Mouse (Mus musculus): ENCODE results near the gene Nim1k. TPM values are rescaled to one million over a fixed set of nuclear protein-coding genes. Genes with fewer than 3 reads are reported as not detected.
"Not testable (repeated sequence)": the region's sequence is repeated elsewhere in the genome, so short reads cannot be mapped to it uniquely, and the experiment has no call there.

The Nim1k gene
- total and polyA plus RNA-seq, 2 experiments from 2014 or later: 8.7 to 11.2 TPM

- peak overlapping the region; percentile 100 for H3K4me3 ChIP-seq (ENCODE audit: low read depth, low read length)
Observed at GRCm38 (mm10) chr13:119689709-119690038, 66.0 kb downstream of the Nim1k start.

DNA sequence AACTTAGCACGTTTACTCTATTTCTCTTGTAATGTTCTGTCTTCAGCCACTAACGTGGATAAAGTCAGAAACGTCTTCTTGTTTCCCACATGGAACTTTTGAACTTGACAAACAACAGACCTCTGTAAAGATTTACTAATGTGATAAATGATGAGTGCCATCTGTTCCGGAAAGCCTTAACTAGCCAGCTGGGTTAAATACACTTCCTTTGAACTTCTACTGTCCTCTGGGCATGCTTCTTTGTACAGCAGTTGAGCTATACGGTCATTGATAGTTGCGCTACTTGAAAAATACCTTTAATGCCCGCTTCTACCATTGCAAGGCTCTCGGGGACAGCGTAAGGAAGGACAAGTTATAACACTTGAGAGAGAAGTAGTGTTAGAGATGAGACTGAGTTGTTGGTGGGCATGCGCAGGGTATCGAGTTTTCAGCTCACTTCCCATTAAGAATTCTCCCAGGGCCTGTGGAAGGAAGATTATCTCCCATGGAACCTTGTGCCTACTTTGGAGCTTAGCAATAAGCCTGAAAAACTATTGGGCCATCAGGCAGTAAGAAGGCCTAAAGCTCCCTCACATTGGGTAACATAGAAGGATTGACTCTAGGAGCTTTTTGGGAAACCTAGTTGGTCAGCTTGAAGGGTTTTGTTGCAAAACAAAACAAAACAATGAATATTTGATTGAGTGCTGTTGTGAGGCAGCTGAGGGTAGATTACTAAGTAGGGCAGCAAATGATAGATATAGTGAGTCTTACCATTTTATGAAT is 71.1 kb downstream of the Nim1k start:
- WGBS: 88% methylated on average over 11 of the region's 11 CpGs
- peaks cover 10% of the 10 kb centered on the region; the same call in 1 of the 2 replicates for H3K4me1 ChIP-seq (ENCODE audit: insufficient read depth)
- no peak overlapping the region for H3K9ac ChIP-seq
- no peak for DNase-seq
- no peaks in the 10 kb centered on the region for H3K36me3 ChIP-seq (ENCODE audit: insufficient read depth)
- ATAC-seq: no peak
- no peak overlapping the region for H3K27ac ChIP-seq (ENCODE audit: low read depth, low read length)
- H3K9me3 ChIP-seq (ENCODE audit: low read length): no peaks in the 10 kb centered on the region
- H3K4me3 ChIP-seq (ENCODE audit: low read depth, low read length): no peak overlapping the region
- no peak for TF ChIP-seq CTCF (IDR thresholded peaks at IDR 0.05; ENCODE audit: low read depth)
- no peak overlapping the region for H3K4me2 ChIP-seq (ENCODE audit: low read depth)
- no peaks in the 10 kb centered on the region for H3K27me3 ChIP-seq (ENCODE audit: insufficient read depth, low read length)

More at GRCm38 (mm10) chr13:119689709-119690038, 66.0 kb downstream of the Nim1k start:
- peak overlapping the region; percentile 50 for H3K4me2 ChIP-seq (ENCODE audit: low read depth)
- ATAC-seq (no peak), DNase-seq (no peak)
- TF ChIP-seq CTCF (IDR thresholded peaks at IDR 0.05; ENCODE audit: low read depth): no peak
- H3K9ac ChIP-seq: 0 out of 2 replicates have a peak overlapping the region, but pooled peaks have one; percentile 25
- peak overlapping the region; percentile 67 for H3K27ac ChIP-seq (ENCODE audit: low read depth, low read length)
- no peaks in the 10 kb centered on the region for H3K36me3 ChIP-seq (ENCODE audit: insufficient read depth)
- no peaks in the 10 kb centered on the region for H3K9me3 ChIP-seq (ENCODE audit: low read length)
- under 1% methylated on average over 5 of the region's 5 CpGs for WGBS
- no peaks in the 10 kb centered on the region for H3K27me3 ChIP-seq (ENCODE audit: insufficient read depth, low read length)
- peaks cover 25% of the 10 kb centered on the region; the same call in 1 of the 2 replicates for H3K4me1 ChIP-seq (ENCODE audit: insufficient read depth)

DNA sequence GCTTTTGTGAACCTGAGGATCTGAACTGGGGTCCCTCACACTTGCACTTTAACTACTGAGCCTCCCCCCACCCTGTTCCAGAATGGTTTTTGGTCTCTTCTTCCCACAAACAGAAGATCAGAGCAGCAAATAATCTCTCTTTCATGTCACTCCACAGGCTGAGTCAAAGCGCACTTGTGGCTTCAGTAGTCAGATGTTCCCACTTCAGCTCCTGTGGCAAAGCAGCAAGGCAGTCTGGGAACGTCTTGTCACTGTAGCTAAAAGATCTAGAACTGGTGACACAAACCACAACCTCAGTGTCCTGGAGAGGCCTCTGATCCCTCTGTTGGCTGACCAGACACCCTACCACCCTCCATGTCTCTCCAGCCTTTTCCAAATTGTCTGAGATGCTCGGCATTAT is 74.5 kb downstream of the Nim1k start:
- Histone ChIP-seq H3K9me3 (ENCODE audit: low read length) (no peaks in the 10 kb centered on the region), H3K36me3 (ENCODE audit: insufficient read depth) (no peaks in the 10 kb centered on the region), H3K4me2 (ENCODE audit: low read depth) (no peak overlapping the region), H3K9ac (no peak overlapping the region), H3K4me1 (ENCODE audit: insufficient read depth) (no peaks in the 10 kb centered on the region), H3K27ac (ENCODE audit: low read depth, low read length) (no peak overlapping the region), H3K4me3 (ENCODE audit: low read depth, low read length) (no peak overlapping the region), H3K27me3 (ENCODE audit: insufficient read depth, low read length) (no peaks in the 10 kb centered on the region)
- no peak for TF ChIP-seq CTCF (IDR thresholded peaks at IDR 0.05; ENCODE audit: low read depth)
- DNase-seq (no peak), ATAC-seq (no peak)
- WGBS: 77% methylated on average over 3 of the region's 3 CpGs

GRCm38 (mm10) chr13:119679721-119680120 is 76.0 kb downstream of the Nim1k start:
- no peak overlapping the region for H3K4me3 ChIP-seq (ENCODE audit: low read depth, low read length)
- no peaks in the 10 kb centered on the region for H3K4me1 ChIP-seq (ENCODE audit: insufficient read depth)
- no peak overlapping the region for H3K9ac ChIP-seq
- no peak for ATAC-seq
- H3K4me2 ChIP-seq (ENCODE audit: low read depth): no peak overlapping the region
- no peak overlapping the region for H3K27ac ChIP-seq (ENCODE audit: low read depth, low read length)
- WGBS: 80% methylated on average over 2 of the region's 2 CpGs
- no peaks in the 10 kb centered on the region for H3K27me3 ChIP-seq (ENCODE audit: insufficient read depth, low read length)
- no peaks in the 10 kb centered on the region for H3K36me3 ChIP-seq (ENCODE audit: insufficient read depth)
- no peaks in the 10 kb centered on the region for H3K9me3 ChIP-seq (ENCODE audit: low read length)
- DNase-seq: no peak
- no peak for TF ChIP-seq CTCF (IDR thresholded peaks at IDR 0.05; ENCODE audit: low read depth)

GRCm38 (mm10) chr13:119678794-119679193 is 76.9 kb downstream of the Nim1k start:
- Histone ChIP-seq H3K4me2 (ENCODE audit: low read depth) (no peak overlapping the region), H3K4me3 (ENCODE audit: low read depth, low read length) (no peak overlapping the region), H3K27ac (ENCODE audit: low read depth, low read length) (no peak overlapping the region), H3K27me3 (ENCODE audit: insufficient read depth, low read length) (no peaks in the 10 kb centered on the region), H3K9ac (no peak overlapping the region), H3K36me3 (ENCODE audit: insufficient read depth) (no peaks in the 10 kb centered on the region), H3K9me3 (ENCODE audit: low read length) (no peaks in the 10 kb centered on the region), H3K4me1 (ENCODE audit: insufficient read depth) (no peaks in the 10 kb centered on the region)
- DNase-seq: no peak
- no peak for ATAC-seq
- WGBS: 91% methylated on average over 8 of the region's 8 CpGs
- TF ChIP-seq CTCF (IDR thresholded peaks at IDR 0.05; ENCODE audit: low read depth): no peak

GRCm38 (mm10) chr13:119661420-119661819 is 94.3 kb downstream of the Nim1k start:
- H3K9ac ChIP-seq; H3K4me2 ChIP-seq (ENCODE audit: low read depth); H3K27me3 ChIP-seq (ENCODE audit: insufficient read depth, low read length); H3K9me3 ChIP-seq (ENCODE audit: low read length); H3K4me1 ChIP-seq (ENCODE audit: insufficient read depth); DNase-seq; H3K27ac ChIP-seq (ENCODE audit: low read depth, low read length); H3K4me3 ChIP-seq (ENCODE audit: low read depth, low read length); H3K36me3 ChIP-seq (ENCODE audit: insufficient read depth): not testable (repeated sequence)
- peak; percentile 45; the same call in 1 of the 2 replicates for ATAC-seq
- WGBS: 30% methylated on average over 4 of the region's 9 CpGs
- peak; percentile 28 for TF ChIP-seq CTCF (IDR thresholded peaks at IDR 0.05; ENCODE audit: low read depth)

Other genes with a start within 250 kb of the Nim1k start
- 3.3 and 4.5 TPM in 2 replicates for gene Ccl28, start 132.1 kb downstream of the Nim1k start, total RNA-seq (2014; rRNA removed)
- 0.09 and 0.22 TPM in 2 replicates for gene Ccl28, start 132.1 kb downstream of the Nim1k start, polyA plus RNA-seq (2015; fragmentation: Nextera tagmentation; extraction: Ambion mirVana)
- gene Hmgcs1, start 65.5 kb downstream of the Nim1k start, total RNA-seq (2014; rRNA removed): 392 and 404 TPM in 2 replicates
- gene Hmgcs1, start 65.5 kb downstream of the Nim1k start, polyA plus RNA-seq (2015; fragmentation: Nextera tagmentation; extraction: Ambion mirVana): 334 and 452 TPM in 2 replicates
- gene Zfp131, start 35.0 kb upstream of the Nim1k start, total RNA-seq (2014; rRNA removed): 46.6 and 56.7 TPM in 2 replicates
- 23.1 and 27.7 TPM in 2 replicates for gene Zfp131, start 35.0 kb upstream of the Nim1k start, polyA plus RNA-seq (2015; fragmentation: Nextera tagmentation; extraction: Ambion mirVana)
- gene AF067063, start 74.3 kb upstream of the Nim1k start, total RNA-seq (2014; rRNA removed): not detected in 2 replicates
- gene AF067063, start 74.3 kb upstream of the Nim1k start, polyA plus RNA-seq (2015; fragmentation: Nextera tagmentation; extraction: Ambion mirVana): not detected in 2 replicates
- not detected in 2 replicates for gene D13Ertd608e, start 80.1 kb upstream of the Nim1k start, total RNA-seq (2014; rRNA removed)
- not detected in 2 replicates for gene D13Ertd608e, start 80.1 kb upstream of the Nim1k start, polyA plus RNA-seq (2015; fragmentation: Nextera tagmentation; extraction: Ambion mirVana)
- gene Tcstv1, start 138.9 kb upstream of the Nim1k start, total RNA-seq (2014; rRNA removed): not detected in 2 replicates
- gene Tcstv1, start 138.9 kb upstream of the Nim1k start, polyA plus RNA-seq (2015; fragmentation: Nextera tagmentation; extraction: Ambion mirVana): not detected in 2 replicates
- not detected in 2 replicates for gene Gm21761, start 173.4 kb upstream of the Nim1k start, total RNA-seq (2014; rRNA removed)
- not detected in 2 replicates for gene Gm21761, start 173.4 kb upstream of the Nim1k start, polyA plus RNA-seq (2015; fragmentation: Nextera tagmentation; extraction: Ambion mirVana)
- gene B020031M17Rik, start 194.9 kb upstream of the Nim1k start, total RNA-seq (2014; rRNA removed): not detected in 2 replicates
- not detected in 2 replicates for gene B020031M17Rik, start 194.9 kb upstream of the Nim1k start, polyA plus RNA-seq (2015; fragmentation: Nextera tagmentation; extraction: Ambion mirVana)